Mouse (Mus musculus) liver, postnatal 0 days (tissue): Measurements from ENCODE around the gene Stk32b. TPM values are rescaled to one million over a fixed set of nuclear protein-coding genes. Genes with fewer than 3 reads are reported as not detected.

Experiments
- ATAC-seq: fragments of 200-750 bp; cut with Nextera tagmentation; 2 replicates; pipeline ENCODE4 v1.8.0; 2017; ENCODE audit warnings: mild to moderate bottlenecking, moderate library complexity
- DNase-seq: peaks from one replicate; pipeline ENCODE4 v3.0.0-alpha.2; 2016
- H3K27ac ChIP-seq: fragments of 300-500 bp; sonication (generic); 2 replicates; pipeline ENCODE4 v1.5.1; 2014; ENCODE audit warnings: antibody characterized with exemption, moderate library complexity, mild to moderate bottlenecking, low read depth
- H3K27me3 ChIP-seq: fragments of 300-500 bp; sonication (generic); 2 replicates; pipeline ENCODE4 v1.6.1; 2014; ENCODE audit warnings: low read length, control low read depth, mixed read lengths; ENCODE audit not compliant: insufficient read depth
- H3K36me3 ChIP-seq: fragments of 300-500 bp; sonication (generic); replicated peaks from 2 replicates; pipeline ENCODE4 v1.6.1; 2014; ENCODE audit warnings: mild to moderate bottlenecking, control low read depth, low read length, moderate library complexity, mixed read lengths; ENCODE audit not compliant: insufficient read depth
- H3K4me1 ChIP-seq: fragments of 300-500 bp; sonication (generic); 2 replicates; pipeline ENCODE4 v1.6.1; 2014; ENCODE audit warnings: antibody characterized with exemption, mild to moderate bottlenecking, control low read depth; ENCODE audit not compliant: insufficient read depth
- H3K4me2 ChIP-seq: fragments of 300-500 bp; sonication (generic); 2 replicates; pipeline ENCODE4 v1.6.1; 2014; ENCODE audit warnings: low read depth, mild to moderate bottlenecking, low read length, moderate library complexity, mixed read lengths
- H3K4me3 ChIP-seq: fragments of 300-500 bp; sonication (generic); 2 replicates; pipeline ENCODE4 v1.5.1; 2014; ENCODE audit warnings: low read depth, low read length
- H3K9ac ChIP-seq: fragments of 300-500 bp; sonication (generic); replicated peaks from 2 replicates; pipeline ENCODE4 v1.6.1; 2014; ENCODE audit warnings: mild to moderate bottlenecking, moderate library complexity
- H3K9me3 ChIP-seq: fragments of 300-500 bp; sonication (generic); 2 replicates; pipeline ENCODE4 v1.6.1; 2016; ENCODE audit warnings: mild to moderate bottlenecking, control low read depth, low read length, mixed read lengths
- CTCF ChIP-seq: sonication (generic); IDR thresholded peaks from 2 replicates; pipeline ENCODE4 v1.5.1; 2016; ENCODE audit warnings: antibody characterized with exemption, low read depth
- EP300 ChIP-seq: IDR thresholded peaks from 2 replicates; pipeline ENCODE4 v1.6.1; 2016; ENCODE audit warnings: antibody characterized with exemption, low read depth, mild to moderate bottlenecking
- WGBS: fragments of 180-500 bp; shearing (Covaris S2); extraction: QIAGEN DNeasy Blood & Tissue Kit; methylation state at CpG from one replicate; pipeline ENCODE4 v1.1.7; 2014; ENCODE audit not compliant: insufficient replicate concordance; 5-methylcytosine and 5-hydroxymethylcytosine counted together
- polyA plus RNA-seq: library from polyadenylated mRNA; unstranded; fragments of >200 nt; fragmentation: Nextera tagmentation; extraction: Ambion mirVana; gene quantifications from 2 replicates; pipeline ENCODE4 v1.2.1, GENCODE M21; 2015

The Stk32b gene
- polyA plus RNA-seq, 1 experiment from 2014 or later: 0.05 TPM

- Histone ChIP-seq H3K27me3 (no peaks in the 10 kb centered on the region), H3K4me2 (no peak overlapping the region), H3K36me3 (no peaks in the 10 kb centered on the region), H3K27ac (no peak overlapping the region), H3K4me1 (no peaks in the 10 kb centered on the region), H3K9me3 (no peaks in the 10 kb centered on the region), H3K9ac (no peak overlapping the region), H3K4me3 (no peak overlapping the region)
- DNase-seq (no peak), ATAC-seq (no peak)
- WGBS: 37% methylated on average over 2 of the region's 2 CpGs
- TF ChIP-seq CTCF: no peak
- TF ChIP-seq EP300: no peak
Measured at GRCm38 (mm10) chr5:37512479-37512878, 204.5 kb downstream of the Stk32b start.

GRCm38 (mm10) chr5:37506880-37507519 lies 210.0 kb downstream of the Stk32b start:
- Histone ChIP-seq H3K4me2 (no peak overlapping the region), H3K27me3 (no peaks in the 10 kb centered on the region), H3K4me1 (no peaks in the 10 kb centered on the region), H3K27ac (no peak overlapping the region), H3K9ac (no peak overlapping the region), H3K9me3 (no peaks in the 10 kb centered on the region), H3K36me3 (no peaks in the 10 kb centered on the region), H3K4me3 (no peak overlapping the region)
- 53% methylated on average over 12 of the region's 12 CpGs for WGBS
- no peak for DNase-seq
- no peak for TF ChIP-seq EP300
- TF ChIP-seq CTCF: no peak
- ATAC-seq: no peak

GRCm38 (mm10) chr5:37494984-37495476 lies 221.9 kb downstream of the Stk32b start:
- ATAC-seq (no peak), DNase-seq (no peak)
- H3K4me2 ChIP-seq: no peak overlapping the region
- no peak overlapping the region for H3K9ac ChIP-seq
- no peak overlapping the region for H3K27ac ChIP-seq
- no peak for TF ChIP-seq EP300
- no peak for TF ChIP-seq CTCF
- no peaks in the 10 kb centered on the region for H3K27me3 ChIP-seq
- H3K4me3 ChIP-seq: no peak overlapping the region
- WGBS: 52% methylated on average over 3 of the region's 3 CpGs
- H3K4me1 ChIP-seq: no peaks in the 10 kb centered on the region
- no peaks in the 10 kb centered on the region for H3K36me3 ChIP-seq
- H3K9me3 ChIP-seq: no peaks in the 10 kb centered on the region

- Histone ChIP-seq H3K4me3 (no peak overlapping the region), H3K4me2 (no peak overlapping the region), H3K27me3 (no peaks in the 10 kb centered on the region), H3K36me3 (no peaks in the 10 kb centered on the region), H3K9ac (no peak overlapping the region), H3K4me1 (no peaks in the 10 kb centered on the region), H3K27ac (no peak overlapping the region), H3K9me3 (no peaks in the 10 kb centered on the region)
- no peak for DNase-seq
- ATAC-seq: no peak
- WGBS: 58% methylated on average over 3 of the region's 3 CpGs
- TF ChIP-seq EP300 (no peak), CTCF (no peak)
Measured at GRCm38 (mm10) chr5:37472025-37472608, 244.9 kb downstream of the Stk32b start.

- 77% methylated on average over 4 of the region's 4 CpGs for whole genome bisulfite sequencing
- Histone ChIP-seq H3K9ac (no peak overlapping the region), H3K4me2 (no peak overlapping the region), H3K4me3 (no peak overlapping the region), H3K4me1 (no peaks in the 10 kb centered on the region), H3K27ac (no peak overlapping the region), H3K36me3 (no peaks in the 10 kb centered on the region), H3K27me3 (no peaks in the 10 kb centered on the region), H3K9me3 (no peaks in the 10 kb centered on the region)
- no peak for DNase-seq
- TF ChIP-seq EP300: no peak
- TF ChIP-seq CTCF: no peak
- ATAC-seq: no peak
Measured at GRCm38 (mm10) chr5:37471584-37471983, 245.4 kb downstream of the Stk32b start.

GRCm38 (mm10) chr5:37469031-37469430 lies 247.9 kb downstream of the Stk32b start:
- Histone ChIP-seq H3K27ac (no peak overlapping the region), H3K9me3 (no peaks in the 10 kb centered on the region), H3K4me3 (no peak overlapping the region), H3K4me2 (no peak overlapping the region), H3K9ac (no peak overlapping the region), H3K36me3 (no peaks in the 10 kb centered on the region), H3K4me1 (no peaks in the 10 kb centered on the region), H3K27me3 (no peaks in the 10 kb centered on the region)
- DNase-seq (no peak), ATAC-seq (no peak)
- 51% methylated on average over 5 of the region's 5 CpGs for WGBS
- TF ChIP-seq EP300 (no peak), CTCF (no peak)
